Mouse (Mus musculus): Measurements from ENCODE around the gene Vac14.

The Vac14 gene

GRCm38 (mm10) chr8:110618391-110619207 lies at the start of gene Vac14:
Vac14 (plus strand) TSS chr8:110618585.
- DNase-seq (ENCODE audit: low spot score) = peak; percentile 100

- DNase-seq (ENCODE audit: low spot score) = no peak
These were observed 25.7 kb upstream of the Vac14 start for GRCm38 (mm10) chr8:110592641-110593040.

GRCm38 (mm10) chr8:110594164-110594563 lies 24.2 kb upstream of the Vac14 start:
- DNase-seq (ENCODE audit: low spot score) = no peak

GRCm38 (mm10) chr8:110604556-110604955 lies 13.8 kb upstream of the Vac14 start:
- DNase-seq (ENCODE audit: low spot score) = peak; percentile 50

GRCm38 (mm10) chr8:110605401-110606015 lies 12.9 kb upstream of the Vac14 start:
- no peak for DNase-seq (ENCODE audit: low spot score)

DNA sequence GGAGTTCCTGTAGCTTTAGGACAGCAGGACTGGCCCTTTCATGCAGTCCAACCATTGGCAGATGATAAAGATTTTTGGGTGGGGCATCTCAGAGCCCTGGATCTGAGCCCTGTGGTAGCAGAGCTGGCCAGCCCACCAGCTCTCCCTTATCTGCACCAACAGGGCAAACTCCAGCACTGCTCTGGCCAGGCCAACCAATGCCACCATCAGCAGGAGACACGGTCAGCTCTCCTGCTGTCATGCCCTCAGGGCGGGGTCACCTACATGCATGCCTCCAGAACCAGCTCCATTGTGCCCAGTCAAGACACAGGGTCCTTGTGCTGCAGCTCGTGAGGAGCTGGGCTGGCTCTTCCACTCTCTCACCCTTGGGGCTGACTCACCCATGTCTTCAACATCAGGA lies 2.7 kb upstream of the Vac14 start:
- no peak for DNase-seq (ENCODE audit: low spot score)

DNA sequence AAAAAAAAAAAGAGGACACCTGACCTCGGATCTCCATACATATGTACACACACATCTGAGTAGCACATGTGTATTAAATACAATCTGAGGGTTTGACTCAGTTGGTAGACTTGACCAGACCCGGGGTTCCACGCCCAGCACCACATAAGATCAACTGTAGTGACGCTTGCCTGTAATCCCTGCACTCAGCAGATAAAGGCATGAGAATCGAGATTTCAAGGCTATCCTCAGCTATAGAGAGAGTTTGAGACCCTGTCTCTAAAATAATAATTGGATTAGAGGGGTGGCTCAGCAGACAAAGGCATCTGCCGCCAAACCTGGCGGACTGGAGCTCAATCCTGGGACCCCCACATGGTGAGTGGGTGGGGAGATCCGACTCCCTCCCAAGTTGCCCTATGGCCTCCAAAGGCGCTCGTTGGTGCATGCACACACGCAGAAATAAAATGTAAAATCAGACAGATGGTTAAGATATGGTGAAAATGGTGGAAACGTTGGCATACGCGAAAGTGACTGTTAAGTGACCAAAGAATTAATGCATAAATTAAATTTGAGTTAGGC lies 505 bp upstream of the Vac14 start:
- DNase-seq (ENCODE audit: low spot score) = no peak

- no peak for DNase-seq (ENCODE audit: low spot score)
These were observed 806 bp downstream of the Vac14 start for GRCm38 (mm10) chr8:110619208-110619574.

- DNase-seq (ENCODE audit: low spot score) = no peak
These were observed 1.5 kb downstream of the Vac14 start for GRCm38 (mm10) chr8:110619919-110620318.

GRCm38 (mm10) chr8:110626431-110626830 lies 8.0 kb downstream of the Vac14 start:
- no peak for DNase-seq (ENCODE audit: low spot score)

GRCm38 (mm10) chr8:110629245-110630063 lies 11.1 kb downstream of the Vac14 start:
- peak; percentile 54 for DNase-seq (ENCODE audit: low spot score)

DNA sequence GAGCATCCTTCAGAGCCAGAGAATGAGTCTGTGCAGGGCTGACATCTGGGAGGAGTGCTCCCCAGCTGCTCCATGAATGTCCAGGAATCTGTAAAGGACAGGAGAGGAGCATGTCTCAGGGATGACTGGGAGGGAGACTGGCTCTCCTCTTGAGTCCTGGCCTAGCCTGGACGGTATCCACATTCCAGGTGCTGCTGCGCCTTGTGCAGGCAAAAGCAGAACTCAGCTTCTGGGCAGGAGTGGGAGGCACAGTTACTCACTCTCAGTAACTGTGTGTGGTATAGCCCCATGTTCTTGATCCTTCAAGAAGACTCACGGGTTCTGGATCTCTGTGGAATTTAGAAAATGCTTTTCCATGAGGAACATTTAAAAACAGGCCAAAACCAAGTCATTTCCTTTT lies 11.7 kb downstream of the Vac14 start:
- DNase-seq (ENCODE audit: low spot score) = no peak

DNA sequence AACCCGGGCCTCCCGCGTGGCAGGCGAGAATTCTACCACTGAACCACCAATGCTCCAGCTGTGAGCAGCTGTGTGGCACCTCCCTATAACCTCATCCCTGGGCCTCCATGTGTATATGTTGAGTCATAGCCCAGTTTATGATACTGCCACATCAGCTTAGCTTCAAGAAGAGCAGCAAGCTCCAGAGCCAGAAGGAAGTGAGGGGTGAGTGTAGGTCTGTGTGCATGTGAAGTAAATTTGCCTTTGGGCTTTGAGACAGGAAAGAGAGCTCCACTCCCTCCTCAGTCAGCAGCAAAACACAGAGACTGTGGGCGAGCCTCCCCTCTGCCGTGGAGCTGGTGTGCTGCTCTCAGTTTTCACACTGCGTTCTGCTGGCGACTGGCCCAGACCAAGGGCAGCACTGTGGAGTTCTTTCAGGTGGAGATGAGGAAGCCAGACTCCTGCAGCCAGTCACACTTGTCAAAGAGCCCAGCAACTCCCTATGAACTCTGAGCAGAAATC lies 12.2 kb downstream of the Vac14 start:
- DNase-seq (ENCODE audit: low spot score) = no peak

GRCm38 (mm10) chr8:110631201-110631600 lies 12.8 kb downstream of the Vac14 start:
- no peak for DNase-seq (ENCODE audit: low spot score)

DNA sequence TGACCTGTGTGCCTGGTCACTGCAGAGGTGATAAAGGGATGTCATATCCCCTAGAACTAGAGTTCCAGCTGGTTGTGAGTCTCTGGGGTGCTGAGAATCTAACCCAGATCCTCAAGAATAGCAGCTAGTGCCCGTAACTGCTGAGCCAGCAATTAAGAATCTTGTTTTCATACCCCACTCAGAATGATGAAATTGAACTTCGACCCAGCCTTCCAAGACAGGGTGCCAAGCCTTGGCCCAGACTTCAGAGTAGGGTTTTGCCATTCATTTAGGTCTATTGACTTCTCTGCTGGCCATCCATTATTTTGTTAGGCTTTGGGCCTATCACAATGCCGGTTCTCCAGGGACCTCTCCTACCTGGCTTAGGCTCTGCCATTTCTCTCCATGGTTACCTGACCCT lies 15.4 kb downstream of the Vac14 start:
- DNase-seq (ENCODE audit: low spot score) = no peak

- DNase-seq (ENCODE audit: low spot score) = no peak
These were observed 17.8 kb downstream of the Vac14 start for GRCm38 (mm10) chr8:110636182-110636581.

- no peak for DNase-seq (ENCODE audit: low spot score)
These were observed 23.9 kb downstream of the Vac14 start for GRCm38 (mm10) chr8:110642331-110642730.

DNA sequence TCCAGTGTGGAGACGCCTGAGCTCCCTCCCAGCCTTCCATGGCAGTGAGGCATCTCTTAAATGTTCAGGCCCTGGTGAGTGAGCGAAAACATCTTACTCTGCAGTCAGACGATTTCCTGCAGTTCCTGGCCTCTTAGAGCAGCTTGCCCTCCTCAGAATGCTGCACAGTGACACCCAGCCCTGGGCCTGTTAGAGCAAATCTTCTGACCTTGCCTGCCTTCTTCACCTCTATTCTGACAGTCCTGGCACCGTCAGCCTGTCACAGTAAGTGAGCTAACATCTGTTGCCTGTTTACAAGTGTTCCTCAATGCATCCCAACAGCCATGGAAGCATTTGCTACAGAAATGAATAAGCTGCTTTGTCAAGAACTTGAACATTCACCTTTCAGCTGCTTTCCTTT lies 24.8 kb downstream of the Vac14 start:
- DNase-seq (ENCODE audit: low spot score) = no peak

DNA sequence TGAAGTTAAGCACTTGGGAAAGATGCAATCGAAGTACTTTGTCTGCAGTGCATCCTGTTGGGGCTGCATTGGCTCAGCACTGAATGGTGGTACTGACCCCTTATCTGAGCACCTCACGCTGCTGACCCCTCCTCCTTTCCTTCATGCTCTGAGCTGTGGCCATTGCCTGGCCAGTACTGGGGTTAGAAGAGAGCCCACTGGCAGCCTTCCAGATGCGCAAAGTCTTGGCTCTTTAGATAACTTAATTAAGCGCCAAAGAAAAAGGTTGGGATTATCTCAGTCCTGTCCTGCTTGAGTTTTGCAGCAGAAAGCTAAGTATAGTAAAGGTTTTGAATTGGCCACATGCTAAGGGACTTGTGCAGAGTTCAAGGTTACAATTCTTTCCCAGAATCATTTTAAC lies 26.0 kb downstream of the Vac14 start:
- DNase-seq (ENCODE audit: low spot score) = no peak

- DNase-seq (ENCODE audit: low spot score) = no peak
These were observed 26.5 kb downstream of the Vac14 start for GRCm38 (mm10) chr8:110644901-110645300.

DNA sequence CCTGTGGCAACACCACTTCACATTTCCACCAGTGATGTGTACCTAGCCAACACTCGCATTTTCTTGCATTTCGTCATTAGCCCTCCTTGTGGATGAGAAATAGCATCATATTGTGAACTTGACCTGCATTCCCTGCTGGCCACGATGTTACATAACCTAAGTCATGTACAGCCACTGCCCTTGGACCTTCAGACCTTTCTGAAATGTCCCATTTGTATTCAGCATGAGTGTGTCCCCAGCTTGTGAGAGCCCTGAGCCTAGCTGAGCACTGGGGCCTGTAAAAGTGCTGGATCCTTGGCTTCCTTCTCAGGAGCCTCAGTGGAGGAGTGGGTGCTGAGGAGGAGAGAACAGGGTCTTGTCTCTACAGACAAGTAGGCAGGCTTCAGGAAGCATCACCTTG lies 27.0 kb downstream of the Vac14 start:
- DNase-seq (ENCODE audit: low spot score) = no peak

DNA sequence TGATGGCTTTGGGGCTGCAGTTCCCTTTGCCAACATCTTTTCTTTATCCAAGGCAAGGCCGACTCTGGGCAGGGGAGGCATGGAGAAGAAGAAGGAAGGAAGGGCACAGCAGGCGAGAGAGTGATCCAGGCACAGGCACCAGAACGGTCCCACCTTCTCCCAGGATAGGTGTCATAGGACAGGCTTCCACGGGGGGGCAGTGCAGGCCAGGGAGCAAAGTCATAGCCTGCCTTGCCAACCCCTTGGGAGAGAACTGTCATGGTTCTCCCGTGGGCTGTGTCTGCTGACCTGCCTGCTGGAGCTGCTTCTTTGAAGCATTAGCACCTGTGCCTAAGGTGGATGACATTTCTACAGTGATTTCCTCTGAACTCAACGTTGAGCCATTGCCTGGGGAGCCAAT lies 27.7 kb downstream of the Vac14 start:
- peak; percentile 70 for DNase-seq (ENCODE audit: low spot score)
